ENCODE assay signal across 27 mouse cellular contexts in the genomic region with DNA sequence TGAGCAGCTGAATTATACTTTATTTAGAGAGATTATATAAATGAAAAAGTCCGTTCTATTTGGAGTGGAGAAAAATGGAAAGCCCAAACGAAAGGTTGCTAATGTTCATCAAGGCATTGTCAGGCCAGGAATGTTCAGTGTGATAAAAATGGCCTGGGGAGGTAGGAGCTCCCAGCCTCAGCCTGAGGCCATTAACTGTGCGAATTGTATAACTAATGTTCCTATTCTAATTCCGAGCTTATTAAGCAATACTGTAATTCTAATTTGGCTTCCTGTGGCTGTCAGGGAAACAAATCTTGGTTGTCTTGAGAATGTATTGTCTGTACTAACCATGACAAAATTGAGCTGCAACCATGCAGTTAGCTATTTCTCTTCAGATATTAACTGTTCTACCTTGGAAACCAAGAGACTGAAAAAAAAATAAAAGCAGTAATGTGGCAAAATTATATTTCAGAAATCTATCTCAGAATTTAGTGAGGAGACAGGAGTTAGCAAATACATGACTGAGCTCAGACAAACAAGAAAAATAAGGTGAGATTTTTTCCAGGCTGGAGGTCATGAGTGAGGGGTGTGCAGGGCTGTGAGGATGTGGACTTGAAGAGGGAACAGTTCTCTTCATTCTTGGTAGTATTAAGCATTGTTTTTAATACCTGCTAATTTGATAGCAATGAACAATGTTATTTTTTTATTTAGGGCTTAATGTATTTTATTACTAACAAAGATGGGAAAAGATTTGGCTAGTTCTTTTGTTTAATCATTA. TPM values are rescaled to one million over a fixed set of nuclear protein-coding genes. Genes with fewer than 3 reads are reported as not detected.
DNase-seq lines count a peak whose midpoint lies in the region; ATAC-seq and TF ChIP-seq lines count a peak whose summit lies in the region.
"Had no signal": no experiment of that assay in that cellular context is flagged by ENCODE, and none has a peak within 500 bp of the region (broad histone marks: within the 10 kb centered on the region; RNA-seq: fewer than 3 reads in every experiment).

No protein-coding gene starts in this region.

- H3K36me3 ChIP-seq in forebrain, embryonic 16.5 days (ENCODE audit: control insufficient read depth, insufficient read depth): no peaks in the 10 kb centered on the region
- no peaks in the 10 kb centered on the region for H3K36me3 ChIP-seq in forebrain, embryonic 12.5 days (replicated peaks)
- H3K36me3 ChIP-seq in midbrain, postnatal 0 days (ENCODE audit: insufficient read depth, low read length): no peaks in the 10 kb centered on the region
- H3K36me3 ChIP-seq: embryonic facial prominence, embryonic 10.5 days; limb, embryonic 12.5 days; liver, embryonic 12.5 days had no signal

- peak; percentile 64; the same call in 1 of the 2 replicates for ATAC-seq in forebrain, embryonic 16.5 days
- no peak for ATAC-seq in forebrain, embryonic 12.5 days (ENCODE audit: low FRiP score)
- ATAC-seq in midbrain, postnatal 0 days (ENCODE audit: low FRiP score): no peak
- ATAC-seq: CD4-positive, CD25-positive, alpha-beta regulatory T cell, adult 4 months; hindbrain, embryonic 16.5 days; intestine, postnatal 0 days; liver, embryonic 12.5 days had no signal

- no peaks in the 10 kb centered on the region for H3K9me3 ChIP-seq in forebrain, embryonic 16.5 days (ENCODE audit: control insufficient read depth, low read length)
- no peaks in the 10 kb centered on the region for H3K9me3 ChIP-seq in forebrain, embryonic 12.5 days
- H3K9me3 ChIP-seq in midbrain, postnatal 0 days (ENCODE audit: low read length): no peaks in the 10 kb centered on the region
- H3K9me3 ChIP-seq: embryonic facial prominence, embryonic 10.5 days; limb, embryonic 12.5 days; liver, embryonic 12.5 days had no signal

- H3K4me2 ChIP-seq in forebrain, embryonic 16.5 days (ENCODE audit: low read length): no peak overlapping the region
- H3K4me2 ChIP-seq in forebrain, embryonic 12.5 days: no peak overlapping the region
- H3K4me2 ChIP-seq in midbrain, postnatal 0 days (ENCODE audit: low read depth, low read length, poor library complexity, severe bottlenecking): no peak overlapping the region
- H3K4me2 ChIP-seq: heart, embryonic 11.5 days; limb, embryonic 12.5 days; liver, embryonic 12.5 days had no signal

- no peaks in the 10 kb centered on the region for H3K27me3 ChIP-seq in forebrain, embryonic 16.5 days (replicated peaks; ENCODE audit: control insufficient read depth, insufficient read depth, low read length)
- H3K27me3 ChIP-seq in forebrain, embryonic 12.5 days: no peaks in the 10 kb centered on the region
- H3K27me3 ChIP-seq in midbrain, postnatal 0 days (ENCODE audit: insufficient read depth, low read length): no peaks in the 10 kb centered on the region
- H3K27me3 ChIP-seq: limb, embryonic 12.5 days; liver, embryonic 12.5 days had no signal

- WGBS in forebrain, embryonic 16.5 days: 22% methylated on average over 4 of the region's 4 CpGs
- WGBS in forebrain, embryonic 12.5 days: 48% methylated on average over 4 of the region's 4 CpGs
- 30% methylated on average over 4 of the region's 4 CpGs for WGBS in midbrain, postnatal 0 days

- no peak overlapping the region for H3K4me3 ChIP-seq in forebrain, embryonic 16.5 days (replicated peaks; ENCODE audit: low read length)
- no peak overlapping the region for H3K4me3 ChIP-seq in forebrain, embryonic 12.5 days (replicated peaks)
- H3K4me3 ChIP-seq in midbrain, postnatal 0 days (ENCODE audit: low read depth, low read length): no peak overlapping the region
- H3K4me3 ChIP-seq: embryonic facial prominence, embryonic 10.5 days; limb, embryonic 12.5 days; liver, embryonic 12.5 days had no signal

- intact Hi-C loops in heart, postnatal 14 days (cut with DNase I): no loop called here

- no peak for TF ChIP-seq CTCF in midbrain, postnatal 0 days (IDR thresholded peaks at IDR 0.05)

- no peak overlapping the region for H3K9ac ChIP-seq in forebrain, embryonic 16.5 days (replicated peaks; ENCODE audit: low read depth, low read length)
- no peak overlapping the region for H3K9ac ChIP-seq in forebrain, embryonic 12.5 days
- no peak overlapping the region for H3K9ac ChIP-seq in midbrain, postnatal 0 days (replicated peaks; ENCODE audit: low read length, poor library complexity, severe bottlenecking)
- H3K9ac ChIP-seq: limb, embryonic 12.5 days; liver, embryonic 12.5 days had no signal

- no peak overlapping the region for H3K27ac ChIP-seq in forebrain, embryonic 16.5 days (ENCODE audit: low read length)
- H3K27ac ChIP-seq in forebrain, embryonic 12.5 days: no peak overlapping the region
- H3K27ac ChIP-seq in midbrain, postnatal 0 days (ENCODE audit: low read depth, low read length): no peak overlapping the region
- H3K27ac ChIP-seq: embryonic facial prominence, embryonic 10.5 days; limb, embryonic 12.5 days; liver, embryonic 12.5 days had no signal

- DNase-seq in Muller cell, postnatal 12 days (ENCODE audit: inconsistent ontology term): peak; percentile 6
- DNase-seq in mesoderm, embryonic 11.5 days (ENCODE audit: low read depth, low spot score): peak; percentile 9
- peak; percentile 19 for DNase-seq in midbrain, postnatal 0 days (ENCODE audit: low spot score)
- no peak for DNase-seq in heart, postnatal 14 days
- DNase-seq in urinary bladder, postnatal 36 days (ENCODE audit: low spot score in 2 of 2): no peak
- DNase-seq: adrenal gland, postnatal 36 days; cerebellum, adult 11-12 months; cerebellum, postnatal 10 days; gastrocnemius, postnatal 10 days; kidney, postnatal 25 days; lung, adult 18-20 months; right cerebral cortex, postnatal 25 days; spleen, adult 18-20 months had no signal

- peaks cover 2% of the 10 kb centered on the region for H3K4me1 ChIP-seq in forebrain, embryonic 16.5 days (replicated peaks; ENCODE audit: control insufficient read depth, insufficient read depth, low read length)
- H3K4me1 ChIP-seq in forebrain, embryonic 12.5 days: peaks cover 5% of the 10 kb centered on the region
- no peaks in the 10 kb centered on the region for H3K4me1 ChIP-seq in midbrain, postnatal 0 days (ENCODE audit: insufficient read depth, low read length)
- H3K4me1 ChIP-seq: embryonic facial prominence, embryonic 10.5 days; limb, embryonic 12.5 days; liver, embryonic 12.5 days had no signal

RNA-seq across cellular contexts. Expression of gene Stpg2, which starts 36.8 kb away (rescaled TPM):
- not detected in 2 replicates for polyA plus RNA-seq in forebrain, embryonic 16.5 days (2015; fragmentation: Nextera tagmentation; extraction: Ambion mirVana)
- polyA plus RNA-seq in forebrain, embryonic 12.5 days (2016; fragmentation: Nextera tagmentation; extraction: Ambion mirVana): 0.06 and 0.23 TPM in 2 replicates
- total RNA-seq in midbrain, postnatal 0 days (2014; rRNA removed): not detected in 2 replicates
- 0.16 TPM in 1 of 2 replicates, not detected in the other for polyA plus RNA-seq in midbrain, postnatal 0 days (2015; fragmentation: Nextera tagmentation; extraction: Ambion mirVana)
- total RNA-seq in heart, postnatal 14 days (2021): not detected
- total RNA-seq: adrenal gland, adult 18-20 months; gastrocnemius, postnatal 10 days; granulocyte monocyte progenitor cell, adult 5-6 weeks; megakaryocyte, adult 5-6 weeks had no signal
- polyA plus RNA-seq: CD4-positive, CD25-positive, alpha-beta regulatory T cell, adult 4 months; heart, embryonic 11.5 days; heart, postnatal 0 days; hindbrain, embryonic 16.5 days; intestine, postnatal 0 days; liver, embryonic 12.5 days; thymus, postnatal 0 days had no signal

Comparison
In these comparisons a context has a peak if more than half of its experiments do, and no peak if none do; other contexts are left out.
1. DNase-seq: peak in Muller cell, postnatal 12 days (single experiment), mesoderm, embryonic 11.5 days (single experiment) and midbrain, postnatal 0 days (single experiment); none in heart, postnatal 14 days (0 of 2) and urinary bladder, postnatal 36 days (0 of 2).